Mouse (Mus musculus) midbrain, embryonic 16.5 days (tissue): ENCODE data around the gene Zfp672. TPM values are rescaled to one million over a fixed set of nuclear protein-coding genes. Genes with fewer than 3 reads are reported as not detected.

ENCODE experiments used
- ATAC-seq: fragments of 200-750 bp; cut with Nextera tagmentation; 2 replicates; pipeline ENCODE4 v1.8.0; 2017; ENCODE audit warnings: moderate TSS enrichment
- H3K27ac ChIP-seq: fragments of 300-500 bp; sonication (generic); 2 replicates; pipeline ENCODE4 v1.5.1; 2014; ENCODE audit warnings: mild to moderate bottlenecking, low read length, mixed read lengths
- H3K27me3 ChIP-seq: fragments of 300-500 bp; sonication (generic); 2 replicates; pipeline ENCODE4 v1.6.1; 2014; ENCODE audit warnings: low read depth, low read length, mixed read lengths; ENCODE audit not compliant: control insufficient read depth, insufficient read depth
- H3K36me3 ChIP-seq: fragments of 300-500 bp; sonication (generic); 2 replicates; pipeline ENCODE4 v1.6.1; 2014; ENCODE audit warnings: mild to moderate bottlenecking, low read length, moderate library complexity, mixed read lengths; ENCODE audit not compliant: control insufficient read depth, insufficient read depth
- H3K4me1 ChIP-seq: fragments of 300-500 bp; sonication (generic); 2 replicates; pipeline ENCODE4 v1.6.1; 2014; ENCODE audit warnings: mild to moderate bottlenecking, low read length, mixed read lengths; ENCODE audit not compliant: control insufficient read depth, insufficient read depth
- H3K4me2 ChIP-seq: fragments of 300-500 bp; sonication (generic); 2 replicates; pipeline ENCODE4 v1.6.1; 2014; ENCODE audit warnings: mild to moderate bottlenecking, low read length, mixed read lengths
- H3K4me3 ChIP-seq: fragments of 300-500 bp; sonication (generic); 2 replicates; pipeline ENCODE4 v1.5.1; 2014; ENCODE audit warnings: low read depth, mild to moderate bottlenecking, low read length, moderate library complexity, mixed read lengths
- H3K9ac ChIP-seq: fragments of 300-500 bp; sonication (generic); 2 replicates; pipeline ENCODE4 v1.6.1; 2014; ENCODE audit warnings: low read depth, low read length, mixed read lengths
- H3K9me3 ChIP-seq: fragments of 300-500 bp; sonication (generic); replicated peaks from 2 replicates; pipeline ENCODE4 v1.6.1; 2014; ENCODE audit warnings: mild to moderate bottlenecking, low read length, mixed read lengths; ENCODE audit not compliant: control insufficient read depth, poor library complexity, severe bottlenecking
- WGBS: fragments of 180-500 bp; shearing (Covaris S2); extraction: QIAGEN DNeasy Blood & Tissue Kit; methylation state at CpG from one replicate; pipeline ENCODE4 v1.1.7; 2014; 5-methylcytosine and 5-hydroxymethylcytosine counted together
- polyA plus RNA-seq: library from polyadenylated mRNA; unstranded; fragments of >200 nt; fragmentation: Nextera tagmentation; extraction: Ambion mirVana; gene quantifications from 2 replicates; pipeline ENCODE4 v1.2.1, GENCODE M21; 2015

Gene Zfp672
- polyA plus RNA-seq, 1 experiment from 2014 or later: 40.2 TPM

- no peaks in the 10 kb centered on the region for H3K27me3 ChIP-seq
- no peaks in the 10 kb centered on the region for H3K36me3 ChIP-seq
- no peaks in the 10 kb centered on the region for H3K9me3 ChIP-seq
- H3K27ac ChIP-seq: peak overlapping the region; percentile 88
- peak overlapping the region; percentile 63 for H3K4me3 ChIP-seq
- peaks cover 13% of the 10 kb centered on the region for H3K4me1 ChIP-seq
- under 1% methylated on average over 26 of the region's 26 CpGs for WGBS
- ATAC-seq: peak; percentile 16; the same call in 1 of the 2 replicates
- H3K9ac ChIP-seq: peak overlapping the region; percentile 67
- H3K4me2 ChIP-seq: peak overlapping the region; percentile 64
Measured at GRCm38 (mm10) chr11:58302774-58303445, 27.2 kb downstream of the Zfp672 start.

- under 1% methylated on average over 36 of the region's 36 CpGs for whole genome bisulfite sequencing
- no peaks in the 10 kb centered on the region for H3K9me3 ChIP-seq
- H3K4me3 ChIP-seq: peak overlapping the region; percentile 63
- H3K36me3 ChIP-seq: no peaks in the 10 kb centered on the region
- ATAC-seq: peak; percentile 91
- peak overlapping the region; percentile 64 for H3K4me2 ChIP-seq
- peak overlapping the region; percentile 67 for H3K9ac ChIP-seq
- no peaks in the 10 kb centered on the region for H3K27me3 ChIP-seq
- H3K4me1 ChIP-seq: peaks cover 10% of the 10 kb centered on the region
- peak overlapping the region; percentile 88 for H3K27ac ChIP-seq
Measured at GRCm38 (mm10) chr11:58301837-58302754, 28.0 kb downstream of the Zfp672 start.

GRCm38 (mm10) chr11:58301057-58301456 is 29.1 kb downstream of the Zfp672 start:
- Histone ChIP-seq H3K27me3 (no peaks in the 10 kb centered on the region), H3K9me3 (no peaks in the 10 kb centered on the region), H3K27ac (peak overlapping the region; percentile 74), H3K4me1 (peaks cover 6% of the 10 kb centered on the region), H3K9ac (peak overlapping the region; percentile 61), H3K4me2 (peak overlapping the region; percentile 58), H3K4me3 (peak overlapping the region; percentile 63), H3K36me3 (no peaks in the 10 kb centered on the region)
- 9% methylated on average over 13 of the region's 13 CpGs for WGBS
- peak; percentile 22 for ATAC-seq

- H3K4me3 ChIP-seq: no peak overlapping the region
- H3K4me2 ChIP-seq: no peak overlapping the region
- no peaks in the 10 kb centered on the region for H3K36me3 ChIP-seq
- H3K27ac ChIP-seq: no peak overlapping the region
- WGBS: 16% methylated on average over 6 of the region's 6 CpGs
- H3K9me3 ChIP-seq: no peaks in the 10 kb centered on the region
- no peaks in the 10 kb centered on the region; the same call in 1 of the 2 replicates for H3K4me1 ChIP-seq
- no peak overlapping the region for H3K9ac ChIP-seq
- no peaks in the 10 kb centered on the region for H3K27me3 ChIP-seq
- ATAC-seq: no peak
Measured at GRCm38 (mm10) chr11:58297396-58297795, 32.7 kb downstream of the Zfp672 start.

- no peaks in the 10 kb centered on the region for H3K27me3 ChIP-seq
- no peaks in the 10 kb centered on the region for H3K4me1 ChIP-seq
- no peak for ATAC-seq
- H3K9me3 ChIP-seq: no peaks in the 10 kb centered on the region
- no peaks in the 10 kb centered on the region for H3K36me3 ChIP-seq
- 56% methylated on average over 4 of the region's 4 CpGs for WGBS
- H3K4me2 ChIP-seq: no peak overlapping the region
- no peak overlapping the region for H3K27ac ChIP-seq
- no peak overlapping the region for H3K9ac ChIP-seq
- no peak overlapping the region for H3K4me3 ChIP-seq
Measured at GRCm38 (mm10) chr11:58292791-58293190, 37.3 kb downstream of the Zfp672 start.

- Histone ChIP-seq H3K27me3 (no peaks in the 10 kb centered on the region), H3K9ac (no peak overlapping the region), H3K4me3 (no peak overlapping the region), H3K27ac (no peak overlapping the region), H3K4me2 (no peak overlapping the region), H3K9me3 (no peaks in the 10 kb centered on the region), H3K36me3 (no peaks in the 10 kb centered on the region), H3K4me1 (no peaks in the 10 kb centered on the region)
- WGBS: 81% methylated on average over 4 of the region's 4 CpGs
- no peak for ATAC-seq
Measured at GRCm38 (mm10) chr11:58290812-58291211, 39.3 kb downstream of the Zfp672 start.

- 82% methylated on average over 9 of the region's 9 CpGs for WGBS
- H3K27ac ChIP-seq: no peak overlapping the region
- H3K9ac ChIP-seq: no peak overlapping the region
- no peaks in the 10 kb centered on the region for H3K27me3 ChIP-seq
- no peaks in the 10 kb centered on the region for H3K9me3 ChIP-seq
- no peak overlapping the region for H3K4me2 ChIP-seq
- no peak overlapping the region for H3K4me3 ChIP-seq
- ATAC-seq: no peak
- H3K36me3 ChIP-seq: no peaks in the 10 kb centered on the region
- no peaks in the 10 kb centered on the region for H3K4me1 ChIP-seq
Measured at GRCm38 (mm10) chr11:58289992-58290682, 40.0 kb downstream of the Zfp672 start.

- Histone ChIP-seq H3K36me3 (no peaks in the 10 kb centered on the region), H3K9ac (no peak overlapping the region), H3K9me3 (no peaks in the 10 kb centered on the region), H3K4me2 (no peak overlapping the region), H3K4me3 (no peak overlapping the region), H3K4me1 (no peaks in the 10 kb centered on the region), H3K27me3 (no peaks in the 10 kb centered on the region), H3K27ac (no peak overlapping the region)
- ATAC-seq: no peak
- WGBS: 93% methylated on average over 5 of the region's 5 CpGs
Measured at GRCm38 (mm10) chr11:58282518-58282917, 47.6 kb downstream of the Zfp672 start.
